Mouse (Mus musculus) forebrain, embryonic 16.5 days (tissue): ENCODE data around the gene Ppox. TPM values are rescaled to one million over a fixed set of nuclear protein-coding genes. Genes with fewer than 3 reads are reported as not detected.
"Not testable (repeated sequence)": the region's sequence is repeated elsewhere in the genome, so short reads cannot be mapped to it uniquely, and the experiment has no call there.

Experiments
- ATAC-seq: fragments of 200-750 bp; cut with Nextera tagmentation; 2 replicates; pipeline ENCODE4 v1.8.0; 2017; ENCODE audit warnings: mild to moderate bottlenecking, moderate library complexity
- H3K27ac ChIP-seq: fragments of 300-500 bp; sonication (generic); 2 replicates; pipeline ENCODE4 v1.5.1; 2014; ENCODE audit warnings: low read length, control low read depth
- H3K27me3 ChIP-seq: fragments of 300-500 bp; sonication (generic); replicated peaks from 2 replicates; pipeline ENCODE4 v1.6.1; 2014; ENCODE audit warnings: low read length; ENCODE audit not compliant: control insufficient read depth, insufficient read depth
- H3K36me3 ChIP-seq: fragments of 300-500 bp; sonication (generic); 2 replicates; pipeline ENCODE4 v1.6.1; 2014; ENCODE audit not compliant: control insufficient read depth, insufficient read depth
- H3K4me1 ChIP-seq: fragments of 300-500 bp; sonication (generic); replicated peaks from 2 replicates; pipeline ENCODE4 v1.6.1; 2014; ENCODE audit warnings: low read length; ENCODE audit not compliant: control insufficient read depth, insufficient read depth
- H3K4me2 ChIP-seq: fragments of 300-500 bp; sonication (generic); 2 replicates; pipeline ENCODE4 v1.6.1; 2014; ENCODE audit warnings: mild to moderate bottlenecking, low read length, control low read depth
- H3K4me3 ChIP-seq: fragments of 300-500 bp; sonication (generic); replicated peaks from 2 replicates; pipeline ENCODE4 v1.5.1; 2014; ENCODE audit warnings: mild to moderate bottlenecking, low read length, control low read depth
- H3K9ac ChIP-seq: fragments of 300-500 bp; sonication (generic); replicated peaks from 2 replicates; pipeline ENCODE4 v1.6.1; 2014; ENCODE audit warnings: low read depth, low read length, control low read depth
- H3K9me3 ChIP-seq: fragments of 300-500 bp; sonication (generic); 2 replicates; pipeline ENCODE4 v1.6.1; 2016; ENCODE audit warnings: low read length; ENCODE audit not compliant: control insufficient read depth
- WGBS: fragments of 180-500 bp; shearing (Covaris S2); extraction: QIAGEN DNeasy Blood & Tissue Kit; methylation state at CpG from one replicate; pipeline ENCODE4 v1.1.7; 2014; 5-methylcytosine and 5-hydroxymethylcytosine counted together
- polyA plus RNA-seq: library from polyadenylated mRNA; unstranded; fragments of >200 nt; fragmentation: Nextera tagmentation; extraction: Ambion mirVana; gene quantifications from 2 replicates; pipeline ENCODE4 v1.2.1, GENCODE M21; 2015

Ppox gene
- polyA plus RNA-seq, 1 experiment from 2014 or later, result 49.2 TPM

- H3K27ac ChIP-seq, result peak within 1 kb of the TSS; percentile 74
- ATAC-seq, result peak; percentile 36
- 15% methylated on average over 26 of the region's 26 CpGs for WGBS
Observed at GRCm38 (mm10) chr1:171250680-171251593, 30.0 kb downstream of the Ppox start, which contains the start of gene Ndufs2. TSS of gene Ndufs2 (minus strand) at chr1:171251388.

GRCm38 (mm10) chr1:171249913-171250600 is 30.9 kb downstream of the Ppox start, which contains the start of gene Adamts4:
TSS of gene Adamts4 (plus strand) at chr1:171250421.
- peak within 1 kb of the TSS; percentile 60 for H3K4me2 ChIP-seq
- H3K27me3 ChIP-seq, result no peaks in the 10 kb centered on the region
- peak; percentile 36 for ATAC-seq
- peak within 1 kb of the TSS; percentile 57 for H3K9ac ChIP-seq
- peak within 1 kb of the TSS; percentile 35 for H3K4me3 ChIP-seq
- no peaks in the 10 kb centered on the region for H3K36me3 ChIP-seq
- no peaks in the 10 kb centered on the region for H3K9me3 ChIP-seq
- peaks cover 51% of the 10 kb centered on the region for H3K4me1 ChIP-seq
- 2% methylated on average over 5 of the region's 5 CpGs for WGBS
- peak within 1 kb of the TSS; percentile 74 for H3K27ac ChIP-seq

More at GRCm38 (mm10) chr1:171250680-171251593, 30.0 kb downstream of the Ppox start, which contains the start of gene Ndufs2:
- Histone ChIP-seq H3K4me1 (peaks cover 47% of the 10 kb centered on the region), H3K9ac (peak within 1 kb of the TSS; percentile 57), H3K4me2 (peak within 1 kb of the TSS; percentile 60), H3K27me3 (no peaks in the 10 kb centered on the region), H3K4me3 (peak within 1 kb of the TSS; percentile 35), H3K9me3 (no peaks in the 10 kb centered on the region), H3K36me3 (no peaks in the 10 kb centered on the region)

GRCm38 (mm10) chr1:171248386-171249226 is 32.4 kb downstream of the Ppox start:
- 47% methylated on average over 3 of the region's 3 CpGs for WGBS
- no peak for ATAC-seq
- Histone ChIP-seq H3K27ac (no peak overlapping the region), H3K9ac (no peak overlapping the region), H3K27me3 (no peaks in the 10 kb centered on the region), H3K9me3 (no peaks in the 10 kb centered on the region), H3K4me1 (peaks cover 51% of the 10 kb centered on the region), H3K36me3 (no peaks in the 10 kb centered on the region), H3K4me2 (no peak overlapping the region), H3K4me3 (no peak overlapping the region)

DNA sequence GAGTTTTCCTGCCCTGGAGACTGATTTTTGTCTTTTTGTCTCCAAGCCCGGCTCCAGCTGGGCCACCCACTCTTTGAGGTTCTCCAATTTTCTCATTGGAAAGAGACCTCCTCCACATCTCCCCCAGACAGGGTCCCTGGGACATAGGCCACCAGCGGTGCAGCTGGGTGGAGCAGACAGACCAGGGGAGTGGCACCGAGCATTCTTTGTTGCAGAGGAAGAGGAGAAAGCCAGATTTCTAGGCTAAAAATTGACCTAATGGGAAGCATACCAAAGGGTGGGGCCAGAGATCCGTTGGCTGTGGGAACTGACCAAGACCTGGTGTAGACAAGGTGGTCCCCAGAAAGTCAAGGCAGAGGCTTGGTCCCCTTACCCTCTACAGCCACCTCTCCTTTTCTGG is 33.1 kb downstream of the Ppox start:
- peak overlapping the region; percentile 72 for H3K27ac ChIP-seq
- H3K4me1 ChIP-seq, result peaks cover 51% of the 10 kb centered on the region
- H3K4me2 ChIP-seq, result peak overlapping the region; percentile 56; the same call in 1 of the 2 replicates
- WGBS, result 29% methylated on average over 4 of the region's 4 CpGs
- no peak overlapping the region for H3K4me3 ChIP-seq
- ATAC-seq, result no peak
- no peaks in the 10 kb centered on the region for H3K27me3 ChIP-seq
- H3K36me3 ChIP-seq, result no peaks in the 10 kb centered on the region
- H3K9ac ChIP-seq, result 0 out of 2 replicates have a peak overlapping the region, but pooled peaks have one; percentile 1
- no peaks in the 10 kb centered on the region for H3K9me3 ChIP-seq

DNA sequence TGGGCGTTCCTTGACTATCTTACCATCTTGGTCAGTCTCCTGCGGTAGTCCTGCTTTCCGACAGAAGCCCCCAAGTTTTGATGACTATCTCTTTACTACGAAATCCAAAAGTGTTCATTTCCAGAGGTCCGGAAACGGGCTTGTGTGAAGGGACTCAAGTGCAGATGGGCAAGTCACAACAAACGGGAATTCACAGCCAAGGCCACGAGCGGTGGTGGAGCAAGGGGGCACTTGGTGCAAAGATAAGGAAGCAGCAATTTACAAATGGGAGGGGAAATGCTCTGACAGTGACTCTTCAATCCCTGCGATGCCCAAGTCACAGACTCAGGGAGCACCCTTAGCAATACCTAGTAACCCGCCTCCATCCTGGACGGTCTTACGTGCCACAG is 33.5 kb downstream of the Ppox start:
- Histone ChIP-seq H3K36me3 (no peaks in the 10 kb centered on the region), H3K4me1 (peaks cover 49% of the 10 kb centered on the region), H3K4me2 (peak overlapping the region; percentile 56), H3K9me3 (no peaks in the 10 kb centered on the region), H3K27me3 (no peaks in the 10 kb centered on the region), H3K27ac (peak overlapping the region; percentile 72), H3K9ac (peak overlapping the region; percentile 42), H3K4me3 (peak overlapping the region; percentile 67)
- 0 out of 2 replicates have a peak, but pooled peaks have one; percentile 6 for ATAC-seq
- WGBS, result 12% methylated on average over 13 of the region's 13 CpGs

- Histone ChIP-seq H3K4me1 (peaks cover 44% of the 10 kb centered on the region), H3K9ac (peak overlapping the region; percentile 82), H3K9me3 (no peaks in the 10 kb centered on the region), H3K27me3 (no peaks in the 10 kb centered on the region), H3K36me3 (no peaks in the 10 kb centered on the region), H3K4me2 (peak overlapping the region; percentile 79), H3K4me3 (peak overlapping the region; percentile 67), H3K27ac (peak overlapping the region; percentile 72)
- under 1% methylated on average over 41 of the region's 41 CpGs for WGBS
- peak; percentile 93 for ATAC-seq
Observed at GRCm38 (mm10) chr1:171246709-171247452, 34.1 kb downstream of the Ppox start.

GRCm38 (mm10) chr1:171245353-171245752 is 35.6 kb downstream of the Ppox start:
- Histone ChIP-seq H3K4me3 (no peak overlapping the region), H3K9ac (no peak overlapping the region), H3K9me3 (no peaks in the 10 kb centered on the region), H3K27ac (no peak overlapping the region), H3K27me3 (no peaks in the 10 kb centered on the region), H3K36me3 (no peaks in the 10 kb centered on the region), H3K4me1 (peaks cover 28% of the 10 kb centered on the region), H3K4me2 (no peak overlapping the region)
- no peak for ATAC-seq
- 93% methylated on average over 8 of the region's 8 CpGs for WGBS

- not testable (repeated sequence) for ATAC-seq, H3K27ac ChIP-seq, H3K9ac ChIP-seq, H3K4me3 ChIP-seq, H3K27me3 ChIP-seq, H3K4me2 ChIP-seq, H3K9me3 ChIP-seq
- peaks cover 10% of the 10 kb centered on the region for H3K4me1 ChIP-seq
- 79% methylated on average over 12 of the region's 12 CpGs for WGBS
- peaks cover 18% of the 10 kb centered on the region for H3K36me3 ChIP-seq
Observed at GRCm38 (mm10) chr1:171241952-171242351, 39.0 kb downstream of the Ppox start.
